Mouse (Mus musculus) adrenal gland, postnatal 4 days (tissue): ENCODE data around the gene Cldn34b1. TPM values are rescaled to one million over a fixed set of nuclear protein-coding genes. Genes with fewer than 3 reads are reported as not detected.
"Not testable (repeated sequence)": the region's sequence is repeated elsewhere in the genome, so short reads cannot be mapped to it uniquely, and the experiment has no call there.

Experiments used
- DNase-seq, 2 experiments: peaks; one replicate each; pipeline ENCODE4 v3.0.0; 2021 to 2022; ENCODE audit warnings: low spot score in 2 of 2, mixed read lengths in 2 of 2
- long read RNA-seq, 2 experiments: library from polyadenylated mRNA; stranded (forward); transcript quantifications; one replicate each; pipeline ENCODE4 v2.0.0; 2021
- total RNA-seq, 2 experiments: library from RNA; stranded (reverse); gene quantifications; 2 replicates each; pipeline ENCODE4 v1.2.3; 2021

Gene Cldn34b1
- not detected for total RNA-seq
- long read RNA-seq, experiment 1, result 0 reads
- long read RNA-seq, experiment 2, result 0 reads

- DNase-seq, result not testable (repeated sequence)
Measured at GRCm38 (mm10) chrX:154890167-154890566, at the start of gene Cldn34b1. Gene Cldn34b1 (minus strand): TSS chrX:154890267.

GRCm38 (mm10) chrX:154935887-154936286 is 45.8 kb upstream of the Cldn34b1 start, which contains the start of gene Magea6:
Gene Magea6 (minus strand): TSS chrX:154935987.
- DNase-seq, result not testable (repeated sequence)

Other genes starting within 250 kb of the Cldn34b1 start
- not detected for gene Magea6, start 45.7 kb upstream of the Cldn34b1 start, total RNA-seq
- gene Magea3, start 59.2 kb upstream of the Cldn34b1 start, total RNA-seq, result not detected
- not detected for gene Magea8, start 105.6 kb upstream of the Cldn34b1 start, total RNA-seq
- gene Magea5, start 172.9 kb upstream of the Cldn34b1 start, total RNA-seq, result not detected
- gene Magea1, start 199.5 kb upstream of the Cldn34b1 start, total RNA-seq, result not detected
- not detected for gene Magea2, start 203.4 kb upstream of the Cldn34b1 start, total RNA-seq
- gene Cldn34b2, start 238.1 kb upstream of the Cldn34b1 start, total RNA-seq, result not detected